Mouse (Mus musculus) forebrain, embryonic 13.5 days (tissue): ENCODE measurements around the gene Sergef. TPM values are rescaled to one million over a fixed set of nuclear protein-coding genes. Genes with fewer than 3 reads are reported as not detected.

Experiments
- polyA plus RNA-seq: library from polyadenylated mRNA; unstranded; fragments of >200 nt; fragmentation: Nextera tagmentation; extraction: Ambion mirVana; gene quantifications from 2 replicates; pipeline ENCODE4 v1.2.1, GENCODE M21; 2015

The Sergef gene
- polyA plus RNA-seq, 1 experiment from 2014 or later: 25.0 TPM

Other genes starting within 250 kb of the Sergef start
- gene Kcnc1, start 243.3 kb downstream of the Sergef start, polyA plus RNA-seq: 3.6 and 6.9 TPM in 2 replicates
- 0.21 and 0.28 TPM in 2 replicates for gene Tph1, start 32.7 kb upstream of the Sergef start, polyA plus RNA-seq
- 28.1 and 29.2 TPM in 2 replicates for gene Saal1, start 70.9 kb upstream of the Sergef start, polyA plus RNA-seq
- 0.28 TPM in 1 of 2 replicates, not detected in the other for gene Saa3, start 75.9 kb upstream of the Sergef start, polyA plus RNA-seq
- 0.08 TPM in 1 of 2 replicates, not detected in the other for gene Saa4, start 92.8 kb upstream of the Sergef start, polyA plus RNA-seq
- not detected in 2 replicates for gene Saa1, start 103.2 kb upstream of the Sergef start, polyA plus RNA-seq
- gene Saa2, start 112.0 kb upstream of the Sergef start, polyA plus RNA-seq: not detected in 2 replicates
- 15.0 and 16.1 TPM in 2 replicates for gene Hps5, start 156.3 kb upstream of the Sergef start, polyA plus RNA-seq
- gene Gtf2h1, start 156.3 kb upstream of the Sergef start, polyA plus RNA-seq: 48.2 and 48.7 TPM in 2 replicates
- 905 and 993 TPM in 2 replicates for gene Ldha, start 201.7 kb upstream of the Sergef start, polyA plus RNA-seq
- gene Ldhc, start 221.4 kb upstream of the Sergef start, polyA plus RNA-seq: 0.13 TPM in 1 of 2 replicates, not detected in the other